Mouse (Mus musculus) B cell, adult 2 months (primary cell): ENCODE measurements around the gene Thada.
A peak's percentile ranks its signal among the peaks of the same experiment; 100 is the strongest.
"Not testable (repeated sequence)": the region's sequence is repeated elsewhere in the genome, so short reads cannot be mapped to it uniquely, and the experiment has no call there.

ENCODE experiments used
- DNase-seq, 2 experiments: peaks; one replicate each; pipeline ENCODE4 v3.0.0; 2022

Gene Thada

DNA sequence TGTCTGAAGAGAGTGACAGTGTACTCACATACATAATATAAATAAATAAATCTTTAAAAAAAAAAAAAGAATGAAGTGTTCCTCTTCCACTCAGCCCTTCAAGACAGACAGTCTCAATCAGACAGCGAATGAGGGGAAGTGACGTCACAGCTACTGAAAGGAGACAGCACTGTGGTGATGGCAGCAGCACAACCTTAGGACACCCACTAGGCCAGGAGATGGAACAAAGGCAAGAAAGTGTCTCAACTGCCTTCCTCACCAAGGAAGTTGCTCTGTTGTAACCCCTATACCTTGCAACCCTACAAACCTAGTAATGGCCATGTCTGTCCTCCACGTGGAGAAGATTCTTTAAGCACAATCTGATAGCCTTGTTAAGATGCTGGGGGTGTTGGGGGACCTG lies 125.4 kb downstream of the Thada start:
- no peak for DNase-seq

GRCm38 (mm10) chr17:84335996-84336395 lies 130.0 kb downstream of the Thada start:
- no peak for DNase-seq

DNA sequence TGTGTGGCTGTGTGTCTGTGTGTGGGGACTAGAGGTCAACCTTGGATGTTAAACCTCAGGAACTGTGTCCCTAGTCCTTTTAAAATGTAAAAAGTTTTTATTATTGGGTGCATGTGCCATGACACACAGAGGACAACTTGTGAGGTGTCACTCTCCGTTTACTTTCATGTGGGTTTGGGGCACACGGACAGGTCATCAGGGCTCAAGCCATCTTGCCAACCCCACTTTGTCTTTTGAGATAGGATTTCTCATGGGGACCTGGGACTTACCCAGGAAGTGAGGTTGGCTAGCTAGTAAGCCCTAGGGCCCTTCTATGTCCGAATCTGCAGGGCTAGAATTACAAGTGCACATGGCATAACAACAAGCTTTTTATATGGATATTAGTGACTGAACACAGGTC lies 130.9 kb downstream of the Thada start:
- no peak for DNase-seq

- DNase-seq: no peak
Measured at GRCm38 (mm10) chr17:84334241-84335014, 131.6 kb downstream of the Thada start.

GRCm38 (mm10) chr17:84332940-84333339 lies 133.1 kb downstream of the Thada start:
- DNase-seq: no peak

DNA sequence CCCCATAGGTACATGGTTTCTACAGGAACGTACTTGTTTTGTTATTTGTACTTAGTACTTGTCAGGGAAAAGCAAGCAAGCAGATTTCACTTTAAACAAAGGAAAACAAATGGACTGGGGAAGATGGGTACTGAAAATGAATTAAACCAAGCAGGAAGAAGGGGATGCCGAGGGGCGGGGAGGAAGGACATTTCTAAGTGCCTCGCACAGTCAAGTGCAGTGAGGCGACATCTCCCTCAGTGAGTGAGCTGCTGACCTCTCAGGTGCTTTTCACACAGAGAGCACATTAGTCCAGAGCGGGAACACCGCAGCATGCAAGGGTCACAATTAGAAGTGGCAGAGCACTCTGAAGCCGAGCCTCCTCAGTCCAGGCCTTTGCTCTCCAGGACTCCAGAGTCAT lies 135.0 kb downstream of the Thada start:
- DNase-seq: no peak

GRCm38 (mm10) chr17:84330506-84330905 lies 135.5 kb downstream of the Thada start:
- no peak for DNase-seq

- DNase-seq: no peak
Measured at GRCm38 (mm10) chr17:84329906-84330470, 136.0 kb downstream of the Thada start.

DNA sequence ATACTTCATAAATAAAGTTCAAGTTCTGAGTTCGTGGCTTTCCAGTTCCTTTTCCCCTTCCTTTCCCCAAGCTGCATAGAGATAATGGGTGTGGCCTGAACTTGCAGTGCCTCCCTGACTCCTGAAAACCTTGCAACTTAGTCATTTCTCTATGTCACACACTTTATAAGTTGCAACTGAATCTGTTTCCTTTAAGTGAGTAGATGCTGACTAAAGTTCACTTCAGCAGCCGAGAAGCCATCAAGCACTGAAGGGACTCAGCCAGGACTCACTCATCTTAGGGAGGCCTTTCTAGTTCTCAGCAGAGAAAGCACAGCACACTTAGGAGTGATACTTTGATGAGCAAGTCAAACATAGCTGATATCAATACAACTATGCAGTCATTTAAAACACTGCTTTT lies 137.5 kb downstream of the Thada start:
- no peak for DNase-seq

GRCm38 (mm10) chr17:84327051-84327925 lies 138.7 kb downstream of the Thada start:
- DNase-seq: no peak

DNA sequence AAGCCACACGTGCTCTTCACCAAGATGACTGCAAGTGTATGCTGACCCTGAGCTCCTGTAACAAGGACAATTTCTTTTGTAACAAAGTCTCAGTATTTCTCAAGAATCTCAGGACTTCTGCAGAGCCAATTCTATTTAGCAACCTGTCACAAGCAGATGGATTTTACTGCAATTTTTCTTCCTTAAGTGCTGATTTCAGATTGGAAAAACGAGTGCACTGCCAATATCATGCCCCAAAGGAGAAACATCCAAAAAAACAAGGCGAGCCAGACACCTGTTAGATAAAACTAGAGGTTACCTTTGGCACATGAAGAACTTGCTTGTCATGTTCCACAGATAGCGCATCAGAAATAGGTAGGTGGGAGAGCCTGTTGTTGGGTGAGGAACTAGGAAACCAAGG lies 143.8 kb downstream of the Thada start:
- no peak for DNase-seq

GRCm38 (mm10) chr17:84321351-84321750 lies 144.7 kb downstream of the Thada start:
- DNase-seq: no peak

- no peak for DNase-seq
Measured at GRCm38 (mm10) chr17:84320576-84320975, 145.4 kb downstream of the Thada start.

DNA sequence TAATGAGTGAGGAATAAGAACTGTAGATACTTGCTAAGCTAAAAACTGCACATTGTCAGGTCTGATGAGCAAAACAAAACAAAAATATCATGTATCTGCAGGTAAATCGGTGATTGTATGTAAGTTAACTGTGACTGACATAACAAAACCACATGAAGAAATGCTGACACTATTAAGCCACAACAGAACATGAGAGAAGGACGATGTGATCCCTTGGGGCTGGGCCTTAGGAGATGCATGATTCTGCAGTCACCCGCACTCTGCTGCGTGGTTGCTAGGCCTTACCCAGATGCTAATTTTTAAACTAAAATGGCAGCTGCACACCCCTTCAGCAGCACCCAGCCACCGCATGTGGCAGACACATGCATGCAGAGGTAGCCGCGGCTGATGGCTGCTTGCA lies 151.7 kb downstream of the Thada start:
- no peak for DNase-seq

DNA sequence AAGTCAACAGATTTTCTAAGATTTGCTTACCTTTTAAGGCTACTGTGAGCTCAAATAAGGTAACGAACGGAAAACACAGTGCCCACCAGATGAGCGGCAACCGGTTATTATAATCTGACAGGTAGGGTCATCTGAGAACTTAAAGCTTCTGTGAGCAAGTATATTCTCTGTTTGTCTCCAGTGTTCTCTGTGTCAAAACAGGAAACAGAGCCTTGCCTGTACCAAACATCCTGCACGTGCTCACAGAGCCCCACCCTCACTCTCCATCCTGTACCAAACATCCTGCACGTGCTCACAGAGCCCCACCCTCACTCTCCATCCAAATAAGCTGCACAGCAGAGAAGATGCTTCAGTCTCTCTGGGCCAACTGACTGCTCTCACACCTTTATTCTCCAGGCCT lies 152.5 kb downstream of the Thada start:
- DNase-seq: peak; percentile 38 to 53

- peak; percentile 15 to 29 for DNase-seq
Measured at GRCm38 (mm10) chr17:84306151-84306550, 159.9 kb downstream of the Thada start.

- no peak for DNase-seq
Measured at GRCm38 (mm10) chr17:84305074-84305473, 160.9 kb downstream of the Thada start.

DNA sequence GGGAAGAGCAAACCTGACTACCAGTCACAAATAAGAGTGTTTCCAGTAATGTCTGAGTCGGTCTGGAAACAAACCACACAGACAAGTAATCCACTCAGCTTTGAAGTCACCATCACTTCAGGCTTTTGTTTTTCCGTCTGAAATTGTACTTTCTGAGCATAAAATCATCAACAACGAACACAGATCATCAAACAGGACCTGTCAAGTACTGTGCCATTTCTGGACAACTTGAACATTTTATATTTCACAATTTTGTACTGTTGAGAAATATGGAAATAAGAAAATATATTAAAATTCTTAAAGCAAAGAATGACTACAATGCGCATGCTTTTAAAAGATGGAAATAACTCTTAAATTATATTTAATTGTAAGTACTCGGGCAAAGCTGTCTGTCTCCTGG lies 161.9 kb downstream of the Thada start:
- no peak for DNase-seq

GRCm38 (mm10) chr17:84297976-84298375 lies 168.0 kb downstream of the Thada start:
- no peak for DNase-seq

DNA sequence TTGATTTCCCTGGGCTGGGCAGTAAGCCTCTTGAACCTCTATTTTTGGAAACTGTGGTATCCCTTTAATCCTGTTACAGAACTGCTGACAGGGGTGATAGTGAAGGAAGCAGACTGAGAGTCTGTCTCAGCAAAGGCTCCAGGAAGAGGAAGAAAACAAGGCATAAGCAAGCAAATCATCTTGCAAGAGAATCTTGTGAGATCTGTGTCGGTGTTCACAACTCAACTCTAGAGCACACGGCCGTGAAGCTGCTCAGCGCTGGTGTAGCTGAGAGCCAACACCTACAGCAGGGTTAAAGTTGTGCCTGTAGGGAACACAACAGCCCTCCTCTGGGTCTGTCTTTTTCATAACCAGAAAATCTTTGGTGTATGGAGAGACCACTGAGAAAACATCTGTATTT lies 172.8 kb downstream of the Thada start:
- DNase-seq: no peak

DNA sequence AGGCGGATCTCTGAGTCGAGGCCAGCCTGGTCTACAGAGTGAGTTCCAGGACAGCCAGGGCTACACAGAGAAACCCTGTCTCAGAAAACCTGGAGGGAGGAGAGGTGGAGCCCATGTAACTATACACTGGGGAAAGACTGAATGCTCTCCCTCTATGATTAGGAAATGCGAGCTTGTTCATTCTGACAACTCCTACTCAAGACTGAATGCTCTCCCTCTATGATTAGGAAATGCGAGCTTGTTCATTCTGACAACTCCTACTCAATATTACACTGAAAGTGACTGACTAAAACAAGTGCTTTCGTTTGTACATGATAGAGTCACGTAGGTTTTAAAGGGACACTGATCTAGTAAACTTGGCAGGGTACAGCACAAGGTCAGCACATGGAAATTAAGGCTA lies 174.8 kb downstream of the Thada start:
- DNase-seq: not testable (repeated sequence)

DNA sequence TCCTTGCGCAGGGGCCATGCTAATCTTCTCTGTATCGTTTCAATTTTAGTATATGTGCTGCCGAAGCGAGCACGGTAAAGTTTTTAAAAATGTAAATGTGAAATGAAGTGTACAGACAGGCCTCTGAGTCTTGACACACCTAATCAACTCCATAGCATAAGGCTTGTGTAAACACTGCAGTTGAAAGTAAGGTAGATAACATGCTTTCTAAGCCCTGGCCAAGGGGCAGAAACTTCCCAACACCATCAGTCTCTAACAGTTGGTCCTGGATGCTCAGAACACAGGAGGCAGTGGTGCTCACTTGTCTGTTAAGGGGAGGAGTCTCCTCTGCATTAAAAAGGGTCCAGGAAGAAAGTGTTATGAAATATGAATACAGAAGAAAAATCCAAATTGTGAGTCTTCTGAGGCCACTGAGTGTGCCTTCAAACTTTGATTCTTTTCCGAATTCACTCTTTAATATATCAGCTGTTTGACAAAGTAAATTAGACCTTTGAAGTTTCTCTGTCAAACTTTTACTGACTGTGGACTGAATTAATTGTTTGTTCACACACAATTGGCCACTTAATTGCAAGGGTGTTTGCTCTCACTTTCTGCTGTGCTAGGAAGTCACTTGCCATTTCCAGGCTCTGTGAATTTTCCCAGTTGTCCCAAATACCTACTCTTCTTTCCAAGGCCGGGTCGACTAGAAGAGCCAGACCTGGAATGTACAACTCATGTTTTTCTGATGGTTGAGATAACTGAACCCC lies 178.2 kb downstream of the Thada start:
- no peak for DNase-seq

- DNase-seq: no peak
Measured at GRCm38 (mm10) chr17:84286536-84286935, 179.5 kb downstream of the Thada start.
